Mouse (Mus musculus) stomach, embryonic 16.5 days (tissue): ENCODE measurements at regions not wholly inside any gene's neighbourhood (a gene's known extent, or its start where the extent isn't known, plus 50 kb on each side); places are given as distances from the start of the nearest gene placed in this dataset.

Source experiments
- ATAC-seq: fragments of 200-750 bp; cut with Nextera tagmentation; 2 replicates; pipeline ENCODE4 v1.8.0; 2017; ENCODE audit warnings: moderate number of reproducible peaks, moderate TSS enrichment; ENCODE audit not compliant: insufficient read depth, low FRiP score
- H3K27ac ChIP-seq: fragments of 300-500 bp; sonication (generic); 2 replicates; pipeline ENCODE4 v1.5.1; 2014; ENCODE audit warnings: low read length
- H3K27me3 ChIP-seq: fragments of 300-500 bp; sonication (generic); 2 replicates; pipeline ENCODE4 v1.6.1; 2014; ENCODE audit warnings: low read length, control low read depth, mixed read lengths; ENCODE audit not compliant: control insufficient read depth, insufficient read depth
- H3K36me3 ChIP-seq: fragments of 300-500 bp; sonication (generic); 2 replicates; pipeline ENCODE4 v1.6.1; 2014; ENCODE audit warnings: low read length; ENCODE audit not compliant: control insufficient read depth, insufficient read depth
- H3K4me1 ChIP-seq: fragments of 300-500 bp; sonication (generic); 2 replicates; pipeline ENCODE4 v1.6.1; 2014; ENCODE audit warnings: low read length, control low read depth, mixed read lengths; ENCODE audit not compliant: control insufficient read depth, insufficient read depth
- H3K4me2 ChIP-seq: fragments of 300-500 bp; sonication (generic); 2 replicates; pipeline ENCODE4 v1.6.1; 2014; ENCODE audit warnings: low read depth, low read length, mixed read lengths
- H3K4me3 ChIP-seq: fragments of 300-500 bp; sonication (generic); replicated peaks from 2 replicates; pipeline ENCODE4 v1.5.1; 2014; ENCODE audit warnings: mild to moderate bottlenecking, low read length
- H3K9ac ChIP-seq: fragments of 300-500 bp; sonication (generic); 2 replicates; pipeline ENCODE4 v1.6.1; 2014; ENCODE audit warnings: low read length
- H3K9me3 ChIP-seq: fragments of 300-500 bp; sonication (generic); replicated peaks from 2 replicates; pipeline ENCODE4 v1.6.1; 2016; ENCODE audit warnings: low read length, control low read depth; ENCODE audit not compliant: control insufficient read depth
- WGBS: fragments of 180-500 bp; shearing (Covaris S2); extraction: QIAGEN DNeasy Blood & Tissue Kit; methylation state at CpG from one replicate; pipeline ENCODE4 v1.1.7; 2014; 5-methylcytosine and 5-hydroxymethylcytosine counted together

- 89% methylated on average over 4 of the region's 4 CpGs for WGBS
- Histone ChIP-seq H3K4me3 (no peak overlapping the region), H3K9me3 (no peaks in the 10 kb centered on the region), H3K27me3 (no peaks in the 10 kb centered on the region), H3K36me3 (no peaks in the 10 kb centered on the region), H3K27ac (no peak overlapping the region), H3K4me1 (no peaks in the 10 kb centered on the region), H3K4me2 (no peak overlapping the region), H3K9ac (no peak overlapping the region)
- no peak for ATAC-seq
Measured at GRCm38 (mm10) chr13:71303956-71304355, 462.3 kb upstream of the Adamts16 start.

- H3K4me2 ChIP-seq, result no peak overlapping the region
- H3K9ac ChIP-seq, result no peak overlapping the region
- 71% methylated on average over 2 of the region's 2 CpGs for WGBS
Measured at GRCm38 (mm10) chr13:71275991-71276390, 434.4 kb upstream of the Adamts16 start.

DNA sequence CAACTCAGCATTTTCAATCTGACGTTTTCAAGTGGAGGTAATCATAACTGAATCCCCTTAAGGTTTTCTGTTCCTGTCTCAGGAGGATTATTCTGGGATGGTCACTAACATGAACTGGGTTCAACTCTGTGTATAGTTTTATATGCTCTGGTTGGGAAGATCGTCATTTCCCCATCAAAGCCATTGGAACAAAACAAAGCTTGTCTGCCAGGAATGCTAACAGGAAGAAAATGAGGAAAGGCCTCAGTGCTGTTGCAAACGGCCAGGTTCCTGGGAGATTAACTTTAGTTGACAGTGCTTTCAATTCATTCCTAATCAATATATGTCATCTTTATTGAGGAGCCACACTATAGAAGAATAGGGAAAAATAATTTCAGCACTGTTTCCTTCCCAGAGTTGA lies 432.5 kb upstream of the Adamts16 start:
- H3K9me3 ChIP-seq, result no peaks in the 10 kb centered on the region
- no peaks in the 10 kb centered on the region for H3K27me3 ChIP-seq
- no peaks in the 10 kb centered on the region for H3K36me3 ChIP-seq
- no peak overlapping the region for H3K4me3 ChIP-seq
- no peak overlapping the region for H3K4me2 ChIP-seq
- WGBS, result 48% methylated on average over 3 of the region's 3 CpGs
- no peaks in the 10 kb centered on the region for H3K4me1 ChIP-seq
- ATAC-seq, result no peak
- no peak overlapping the region for H3K9ac ChIP-seq
- peak overlapping the region; percentile 31; the same call in 1 of the 2 replicates for H3K27ac ChIP-seq

More at GRCm38 (mm10) chr13:71275991-71276390, 434.4 kb upstream of the Adamts16 start:
- no peaks in the 10 kb centered on the region for H3K4me1 ChIP-seq
- H3K27me3 ChIP-seq, result no peaks in the 10 kb centered on the region
- H3K36me3 ChIP-seq, result no peaks in the 10 kb centered on the region
- H3K27ac ChIP-seq, result no peak overlapping the region
- H3K9me3 ChIP-seq, result no peaks in the 10 kb centered on the region
- H3K4me3 ChIP-seq, result no peak overlapping the region
- no peak for ATAC-seq

GRCm38 (mm10) chr13:71273485-71273884 lies 431.9 kb upstream of the Adamts16 start:
- Histone ChIP-seq H3K9me3 (no peaks in the 10 kb centered on the region), H3K4me2 (no peak overlapping the region), H3K27me3 (no peaks in the 10 kb centered on the region), H3K9ac (no peak overlapping the region), H3K27ac (no peak overlapping the region), H3K4me1 (no peaks in the 10 kb centered on the region), H3K4me3 (no peak overlapping the region), H3K36me3 (no peaks in the 10 kb centered on the region)
- ATAC-seq, result peak; percentile 50
- 76% methylated on average over 5 of the region's 5 CpGs for WGBS

DNA sequence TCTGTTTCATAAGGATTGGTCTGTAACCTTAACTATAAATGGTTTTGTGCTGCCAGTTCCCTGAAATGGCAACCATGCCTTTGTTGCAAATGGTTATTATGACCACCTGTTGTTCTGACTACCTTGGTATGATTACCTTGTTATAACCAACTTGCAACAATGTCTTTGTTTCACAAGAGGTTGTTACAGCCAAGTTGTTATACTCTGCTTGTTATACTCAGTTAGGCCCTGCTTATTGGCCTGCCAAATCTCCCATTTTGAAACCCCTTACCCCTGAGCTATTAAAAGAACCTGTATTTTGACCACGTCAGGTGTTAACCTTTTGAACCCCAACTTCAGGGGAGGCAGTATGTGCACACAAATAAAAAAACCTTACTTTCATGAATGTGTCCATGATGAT lies 431.5 kb upstream of the Adamts16 start:
- Histone ChIP-seq H3K27ac (peak overlapping the region; percentile 43; the same call in 1 of the 2 replicates), H3K4me1 (no peaks in the 10 kb centered on the region), H3K4me3 (no peak overlapping the region), H3K4me2 (no peak overlapping the region), H3K27me3 (no peaks in the 10 kb centered on the region), H3K9ac (no peak overlapping the region), H3K36me3 (no peaks in the 10 kb centered on the region), H3K9me3 (no peaks in the 10 kb centered on the region)
- WGBS, result 61% methylated on average over 1 of the region's 1 CpGs
- no peak for ATAC-seq

GRCm38 (mm10) chr13:71272431-71272830 lies 430.8 kb upstream of the Adamts16 start:
- H3K36me3 ChIP-seq, result no peaks in the 10 kb centered on the region
- H3K9me3 ChIP-seq, result no peaks in the 10 kb centered on the region
- 57% methylated on average over 5 of the region's 5 CpGs for WGBS
- no peak overlapping the region for H3K9ac ChIP-seq
- no peaks in the 10 kb centered on the region for H3K27me3 ChIP-seq
- no peaks in the 10 kb centered on the region for H3K4me1 ChIP-seq
- no peak for ATAC-seq
- H3K27ac ChIP-seq, result peak overlapping the region; percentile 43; the same call in 1 of the 2 replicates
- H3K4me3 ChIP-seq, result no peak overlapping the region
- H3K4me2 ChIP-seq, result no peak overlapping the region

DNA sequence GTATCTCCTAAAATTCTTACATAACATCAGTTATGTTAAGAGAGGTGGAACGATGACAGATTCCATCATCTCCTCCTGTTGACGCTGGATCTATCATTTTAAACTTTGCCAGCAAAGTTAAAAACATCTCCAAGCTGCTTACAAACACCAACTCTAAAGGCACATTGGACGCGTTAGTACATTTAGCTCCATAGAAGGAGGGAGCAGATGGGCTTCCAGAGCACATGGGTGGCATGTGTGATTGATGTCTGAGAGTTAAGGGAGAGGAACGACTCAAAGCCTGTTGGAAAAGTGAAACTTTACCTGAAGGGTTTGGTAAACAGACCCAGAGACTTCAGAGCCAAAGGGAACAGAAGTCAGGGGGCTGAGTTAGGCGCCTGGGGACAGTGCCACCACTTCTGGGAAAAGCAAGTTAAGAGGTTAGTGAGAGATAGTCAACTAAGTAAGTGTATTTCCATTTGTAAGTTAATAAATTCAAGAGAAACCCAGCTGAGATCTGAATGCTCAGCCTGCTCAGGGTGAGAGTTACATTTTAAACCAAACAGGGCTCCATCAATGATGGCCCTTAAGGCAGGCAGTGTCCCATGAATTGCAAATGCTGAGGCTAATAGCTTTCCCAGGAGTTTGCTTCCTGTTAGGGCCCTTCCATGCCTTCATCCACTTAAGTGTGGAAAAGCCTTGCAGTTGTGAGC lies 430.3 kb upstream of the Adamts16 start:
- H3K9ac ChIP-seq, result no peak overlapping the region
- H3K27me3 ChIP-seq, result no peaks in the 10 kb centered on the region
- H3K4me3 ChIP-seq, result no peak overlapping the region
- ATAC-seq, result no peak
- no peaks in the 10 kb centered on the region for H3K9me3 ChIP-seq
- H3K36me3 ChIP-seq, result no peaks in the 10 kb centered on the region
- H3K27ac ChIP-seq, result no peak overlapping the region
- H3K4me1 ChIP-seq, result no peaks in the 10 kb centered on the region
- WGBS, result 51% methylated on average over 6 of the region's 6 CpGs
- H3K4me2 ChIP-seq, result no peak overlapping the region

GRCm38 (mm10) chr13:71270370-71270769 lies 428.8 kb upstream of the Adamts16 start:
- no peak for ATAC-seq
- 30% methylated on average over 8 of the region's 8 CpGs for WGBS

DNA sequence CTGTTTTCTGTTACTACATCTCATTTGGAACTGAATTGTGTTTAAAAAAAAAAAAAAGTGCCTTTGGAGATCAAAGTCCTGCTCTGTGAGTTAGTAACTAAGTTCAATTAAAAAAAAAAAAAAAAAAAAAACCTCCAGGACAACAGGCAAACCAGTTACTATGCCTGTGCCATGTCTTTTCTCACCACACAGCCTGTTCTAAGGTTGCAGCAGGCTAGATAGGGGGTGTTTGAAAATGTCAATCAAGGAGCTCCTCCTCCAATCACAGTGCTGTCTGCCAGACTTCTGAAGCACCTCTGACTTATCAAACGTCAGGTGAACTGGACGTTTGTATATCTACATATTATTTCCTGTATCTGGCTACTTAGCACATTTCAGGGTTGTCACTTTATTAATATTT lies 427.9 kb upstream of the Adamts16 start:
- Histone ChIP-seq H3K9me3 (no peaks in the 10 kb centered on the region), H3K27me3 (no peaks in the 10 kb centered on the region), H3K4me1 (no peaks in the 10 kb centered on the region), H3K4me3 (no peak overlapping the region), H3K36me3 (no peaks in the 10 kb centered on the region), H3K4me2 (no peak overlapping the region), H3K9ac (no peak overlapping the region), H3K27ac (no peak overlapping the region)
- ATAC-seq, result no peak
- 50% methylated on average over 2 of the region's 2 CpGs for WGBS

More at GRCm38 (mm10) chr13:71270370-71270769, 428.8 kb upstream of the Adamts16 start:
- Histone ChIP-seq H3K4me3 (no peak overlapping the region), H3K27me3 (no peaks in the 10 kb centered on the region), H3K36me3 (no peaks in the 10 kb centered on the region), H3K4me2 (no peak overlapping the region), H3K9me3 (no peaks in the 10 kb centered on the region), H3K4me1 (no peaks in the 10 kb centered on the region), H3K27ac (no peak overlapping the region), H3K9ac (no peak overlapping the region)
